Mouse (Mus musculus) 3T3-L1 (cell line): Measurements from ENCODE around the gene Syap1.
"Not testable (repeated sequence)": the region's sequence is repeated elsewhere in the genome, so short reads cannot be mapped to it uniquely, and the experiment has no call there.

ENCODE experiments used
- DNase-seq: peaks from one replicate; pipeline ENCODE4 v3.0.0-alpha.2; 2015; ENCODE audit warnings: low read depth, low spot score

Gene Syap1

DNA sequence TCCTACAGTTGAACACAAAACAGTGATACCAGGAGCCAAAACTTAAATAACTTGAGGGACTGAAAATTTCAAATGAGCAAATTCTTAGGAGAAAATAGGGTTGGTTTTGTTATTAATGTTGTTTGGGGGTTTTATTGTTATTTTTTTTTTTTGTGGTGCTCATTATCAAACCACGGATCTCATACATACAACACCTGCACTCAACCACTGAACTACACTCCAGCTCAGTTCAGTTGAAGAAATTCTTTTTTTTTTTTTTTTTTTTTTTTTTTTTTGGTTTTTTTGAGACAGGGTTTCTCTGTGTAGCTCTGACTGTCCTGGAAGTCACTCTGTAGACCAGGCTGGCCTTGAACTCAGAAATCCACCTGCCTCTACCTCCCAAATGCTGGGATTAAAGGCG lies 57.9 kb downstream of the Syap1 start:
- DNase-seq = not testable (repeated sequence)

DNA sequence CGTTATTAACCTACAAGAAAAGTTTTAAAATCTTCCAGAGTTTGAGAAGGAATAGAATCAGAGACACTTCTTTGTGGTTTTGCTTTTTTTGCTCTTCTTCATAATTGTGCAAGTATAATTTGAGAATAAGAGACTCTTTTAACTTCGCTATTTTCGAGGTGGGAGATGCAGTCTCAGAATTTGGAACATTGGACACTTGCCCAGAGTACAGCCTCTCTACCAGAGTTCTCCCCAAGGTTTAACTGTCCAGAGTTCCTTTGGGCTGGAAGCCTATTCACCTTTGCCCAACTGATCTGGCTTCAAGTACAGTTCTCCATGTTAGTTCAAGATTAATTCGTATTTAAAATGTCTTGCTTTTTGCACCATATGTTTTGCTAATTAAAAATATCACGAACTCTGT lies 58.5 kb downstream of the Syap1 start:
- DNase-seq = no peak

DNA sequence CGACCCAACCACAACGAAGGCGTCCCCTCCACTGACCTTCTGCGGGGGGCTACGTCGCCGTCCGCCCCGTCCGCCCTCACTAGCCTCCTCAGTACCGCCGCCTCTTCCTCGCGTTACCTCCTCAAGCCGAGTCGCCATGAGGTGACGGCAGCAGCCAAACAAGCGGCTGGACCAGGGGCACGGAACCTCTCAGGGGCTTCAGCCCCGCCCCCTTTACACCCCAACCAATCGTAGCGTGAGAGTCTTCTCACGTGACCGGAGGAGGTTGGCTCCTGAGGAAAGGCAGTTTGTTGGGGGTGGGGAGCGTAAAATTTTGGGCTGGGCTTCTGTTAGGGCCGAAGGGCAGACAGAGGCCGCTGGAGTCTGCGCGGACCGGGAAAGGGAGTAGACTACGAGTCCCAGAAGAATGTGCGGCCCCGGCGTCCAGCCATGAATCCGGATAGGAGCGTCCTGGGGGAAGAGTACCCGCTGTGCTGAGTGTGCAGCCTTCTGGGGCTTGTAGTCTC lies 59.0 kb downstream of the Syap1 start, which contains the start of gene Txlng:
Gene Txlng (minus strand): TSS at position 252 of the 506 bp plus-strand sequence.
- peak; percentile 99 for DNase-seq

DNA sequence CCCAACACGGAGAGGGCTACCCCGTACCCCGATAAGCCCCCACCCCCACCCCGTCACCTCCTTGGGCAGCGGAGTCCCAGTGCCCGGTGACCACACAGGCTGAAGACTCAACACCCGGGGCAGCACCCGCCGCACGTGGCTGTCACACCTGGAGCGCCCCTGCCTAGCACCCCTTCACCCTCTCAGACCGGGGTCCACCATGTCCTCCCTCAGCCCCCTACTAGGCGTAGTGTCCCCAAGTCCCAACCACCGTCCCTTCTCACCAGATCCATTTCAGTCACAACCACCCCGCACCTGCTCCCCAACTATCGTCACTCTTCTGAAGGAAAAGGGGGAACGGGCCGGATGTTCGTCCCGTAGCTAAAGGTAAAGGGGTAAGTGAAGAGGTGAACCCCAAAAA lies 59.5 kb downstream of the Syap1 start:
- no peak for DNase-seq

DNA sequence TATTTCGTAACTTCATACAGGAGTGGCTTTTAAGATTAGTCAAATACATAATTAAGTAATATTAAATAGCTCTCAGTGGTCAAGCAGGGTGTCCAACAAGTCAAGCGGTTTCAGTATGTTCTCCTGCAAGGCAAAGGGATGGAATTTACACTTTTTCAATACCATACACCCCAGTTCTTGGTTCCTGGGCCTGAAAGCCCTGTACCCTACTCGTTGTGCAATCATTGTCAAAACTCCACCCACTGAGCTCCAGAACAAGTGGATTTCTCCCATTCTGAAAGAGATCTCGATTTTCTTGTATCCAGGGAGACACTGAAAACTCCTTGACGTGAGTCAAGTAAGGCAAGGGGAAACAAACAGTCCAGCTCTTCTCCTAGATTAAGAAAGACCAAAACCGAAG lies 60.2 kb downstream of the Syap1 start:
- DNase-seq = peak; percentile 55
